Mouse (Mus musculus): ENCODE measurements around the gene 2310057N15Rik. TPM values are rescaled to one million over a fixed set of nuclear protein-coding genes. Genes with fewer than 3 reads are reported as not detected.

Gene 2310057N15Rik
- polyA plus RNA-seq, 1 experiment from 2014 or later = not detected

Other genes starting within 250 kb of the 2310057N15Rik start
- gene Cldn8, start 211.0 kb downstream of the 2310057N15Rik start, polyA plus RNA-seq (2016; fragmentation: Nextera tagmentation; extraction: Ambion mirVana) = 1.6 and 2.9 TPM in 2 replicates
- not detected in 2 replicates for gene Krtap24-1, start 161.9 kb downstream of the 2310057N15Rik start, polyA plus RNA-seq (2016; fragmentation: Nextera tagmentation; extraction: Ambion mirVana)
- gene 2310079G19Rik, start 146.5 kb downstream of the 2310057N15Rik start, polyA plus RNA-seq (2016; fragmentation: Nextera tagmentation; extraction: Ambion mirVana) = not detected in 2 replicates
- gene Krtap26-1, start 126.4 kb downstream of the 2310057N15Rik start, polyA plus RNA-seq (2016; fragmentation: Nextera tagmentation; extraction: Ambion mirVana) = not detected in 2 replicates
- gene Krtap27-1, start 102.5 kb downstream of the 2310057N15Rik start, polyA plus RNA-seq (2016; fragmentation: Nextera tagmentation; extraction: Ambion mirVana) = not detected in 2 replicates
- gene 2310061N02Rik, start 66.2 kb downstream of the 2310057N15Rik start, polyA plus RNA-seq (2016; fragmentation: Nextera tagmentation; extraction: Ambion mirVana) = not detected in 2 replicates
- not detected in 2 replicates for gene Krtap13-1, start 45.3 kb downstream of the 2310057N15Rik start, polyA plus RNA-seq (2016; fragmentation: Nextera tagmentation; extraction: Ambion mirVana)
- gene Krtap13, start 22.6 kb downstream of the 2310057N15Rik start, polyA plus RNA-seq (2016; fragmentation: Nextera tagmentation; extraction: Ambion mirVana) = not detected in 2 replicates
- not detected in 2 replicates for gene 2310034C09Rik, start 15.4 kb downstream of the 2310057N15Rik start, polyA plus RNA-seq (2016; fragmentation: Nextera tagmentation; extraction: Ambion mirVana)
- gene Gm5965, start 3.7 kb upstream of the 2310057N15Rik start, polyA plus RNA-seq (2016; fragmentation: Nextera tagmentation; extraction: Ambion mirVana) = not detected in 2 replicates
- gene Gm20741, start 38.0 kb upstream of the 2310057N15Rik start, polyA plus RNA-seq (2016; fragmentation: Nextera tagmentation; extraction: Ambion mirVana) = not detected in 2 replicates
- gene Krtap15, start 46.0 kb upstream of the 2310057N15Rik start, polyA plus RNA-seq (2016; fragmentation: Nextera tagmentation; extraction: Ambion mirVana) = not detected in 2 replicates
- gene Krtap14, start 51.9 kb upstream of the 2310057N15Rik start, polyA plus RNA-seq (2016; fragmentation: Nextera tagmentation; extraction: Ambion mirVana) = not detected in 2 replicates
- not detected in 2 replicates for gene Krtap19-1, start 95.2 kb upstream of the 2310057N15Rik start, polyA plus RNA-seq (2016; fragmentation: Nextera tagmentation; extraction: Ambion mirVana)
- not detected in 2 replicates for gene Krtap19-2, start 100.1 kb upstream of the 2310057N15Rik start, polyA plus RNA-seq (2016; fragmentation: Nextera tagmentation; extraction: Ambion mirVana)
- not detected in 2 replicates for gene Krtap19-3, start 103.8 kb upstream of the 2310057N15Rik start, polyA plus RNA-seq (2016; fragmentation: Nextera tagmentation; extraction: Ambion mirVana)
- gene Krtap19-4, start 110.9 kb upstream of the 2310057N15Rik start, polyA plus RNA-seq (2016; fragmentation: Nextera tagmentation; extraction: Ambion mirVana) = not detected in 2 replicates
- gene Krtap19-5, start 122.3 kb upstream of the 2310057N15Rik start, polyA plus RNA-seq (2016; fragmentation: Nextera tagmentation; extraction: Ambion mirVana) = not detected in 2 replicates
- not detected in 2 replicates for gene Krtap19-9b, start 158.1 kb upstream of the 2310057N15Rik start, polyA plus RNA-seq (2016; fragmentation: Nextera tagmentation; extraction: Ambion mirVana)
- gene Krtap16-3, start 188.7 kb upstream of the 2310057N15Rik start, polyA plus RNA-seq (2016; fragmentation: Nextera tagmentation; extraction: Ambion mirVana) = not detected in 2 replicates
- gene Krtap22-2, start 236.6 kb upstream of the 2310057N15Rik start, polyA plus RNA-seq (2016; fragmentation: Nextera tagmentation; extraction: Ambion mirVana) = not detected in 2 replicates
- not detected in 2 replicates for gene Gm10229, start 241.1 kb upstream of the 2310057N15Rik start, polyA plus RNA-seq (2016; fragmentation: Nextera tagmentation; extraction: Ambion mirVana)